Mouse (Mus musculus) CH12.LX (cell line): ENCODE results near the gene Fgfr2. TPM values are rescaled to one million over a fixed set of nuclear protein-coding genes. Genes with fewer than 3 reads are reported as not detected.

Source experiments
- DNase-seq: peaks from one replicate; pipeline ENCODE4 v3.0.0-alpha.2; 2013; ENCODE audit errors: extremely low read depth
- H3K27ac ChIP-seq: 2 replicates; pipeline ENCODE4 v1.5.1; 2012; ENCODE audit warnings: low read depth, mild to moderate bottlenecking, control low read depth, moderate library complexity; ENCODE audit not compliant: insufficient read depth
- H3K27me3 ChIP-seq: replicated peaks from 2 replicates; pipeline ENCODE3; 2012; ENCODE audit warnings: inconsistent platforms
- H3K36me3 ChIP-seq, 2 experiments: replicated peaks in 1 of 2; 2 replicates each; pipeline versions ENCODE3 to v1.6.1; 2012; ENCODE audit warnings: inconsistent platforms in 1 of 2, low read length in 1 of 2, mild to moderate bottlenecking in 1 of 2, mixed read lengths in 1 of 2, moderate library complexity in 1 of 2; ENCODE audit not compliant: control insufficient read depth in 1 of 2, insufficient read depth in 1 of 2
- H3K4me1 ChIP-seq, 2 experiments: 2 replicates each; pipeline ENCODE4 v1.6.1; 2012; ENCODE audit warnings: inconsistent platforms in 1 of 2, moderate library complexity in 1 of 2; ENCODE audit not compliant: insufficient read depth in 2 of 2, control insufficient read depth in 1 of 2
- H3K4me2 ChIP-seq: 2 replicates; pipeline ENCODE4 v1.6.1; 2012; ENCODE audit warnings: low read depth, mild to moderate bottlenecking, control low read depth; ENCODE audit not compliant: poor library complexity, insufficient read depth, severe bottlenecking
- H3K4me3 ChIP-seq, 3 experiments: fragments of 150-350 bp in 1 of 3; sonication (generic) in 1 of 3; replicated peaks in 1 of 3; 2 replicates each; pipeline versions ENCODE3 to v1.5.1; 2011 to 2012; ENCODE audit warnings: low read depth in 2 of 3, low read length in 2 of 3, mild to moderate bottlenecking in 2 of 3, moderate library complexity in 2 of 3, control low read depth in 1 of 3, improper control_type of control experiment in 1 of 3, inconsistent platforms in 1 of 3, mixed read lengths in 1 of 3; ENCODE audit not compliant: poor library complexity in 1 of 3
- H3K79me2 ChIP-seq: replicated peaks from 2 replicates; pipeline ENCODE4 v1.6.1; 2012; ENCODE audit warnings: mild to moderate bottlenecking, moderate library complexity; ENCODE audit not compliant: control insufficient read depth, poor library complexity, insufficient read depth, severe bottlenecking; ENCODE audit errors: extremely low read depth
- H3K9ac ChIP-seq: 2 replicates; pipeline ENCODE4 v1.6.1; 2012; ENCODE audit warnings: low read depth, mild to moderate bottlenecking, control low read depth, moderate library complexity; ENCODE audit not compliant: insufficient read depth
- H3K9me3 ChIP-seq: replicated peaks from 2 replicates; pipeline ENCODE3; 2012; ENCODE audit warnings: low read length, inconsistent platforms, mixed read lengths
- BHLHE40 ChIP-seq: IDR thresholded peaks from 2 replicates; pipeline ENCODE4 v1.6.1; 2011; ENCODE audit warnings: mild to moderate bottlenecking, low read depth, low read length, improper control_type of control experiment
- CHD1 ChIP-seq: IDR thresholded peaks from 2 replicates; pipeline ENCODE4 v1.6.1; 2012; ENCODE audit warnings: low read depth, low read length, improper control_type of control experiment, inconsistent platforms
- CHD2 ChIP-seq: IDR thresholded peaks from 2 replicates; pipeline ENCODE4 v1.6.1; 2011; ENCODE audit warnings: low read length, improper control_type of control experiment
- CTCF ChIP-seq, 2 experiments: IDR thresholded peaks in 1 of 2; conservative IDR thresholded peaks in 1 of 2; 2 replicates each; pipeline ENCODE4 v1.5.1; 2011 to 2012; ENCODE audit warnings: low read depth in 2 of 2, low read length in 2 of 2, improper control_type of control experiment in 1 of 2, inconsistent platforms in 1 of 2, mild to moderate bottlenecking in 1 of 2, moderate library complexity in 1 of 2
- E2F4 ChIP-seq: IDR thresholded peaks from 2 replicates; pipeline ENCODE4 v1.6.1; 2011; ENCODE audit warnings: low read depth, low read length, improper control_type of control experiment; ENCODE audit not compliant: insufficient replicate concordance
- ELF1 ChIP-seq: IDR thresholded peaks from 2 replicates; pipeline ENCODE4 v1.6.1; 2014; ENCODE audit warnings: low read depth, mild to moderate bottlenecking, inconsistent platforms, low read length, improper control_type of control experiment
- EP300 ChIP-seq: IDR thresholded peaks from 2 replicates; pipeline ENCODE4 v1.6.1; 2011; ENCODE audit warnings: low read length, improper control_type of control experiment
- ETS1 ChIP-seq: conservative IDR thresholded peaks from 2 replicates; pipeline ENCODE4 v1.6.1; 2012; ENCODE audit warnings: low read depth, mild to moderate bottlenecking, inconsistent platforms, low read length, improper control_type of control experiment, moderate library complexity
- GABPA ChIP-seq: IDR thresholded peaks from 2 replicates; pipeline ENCODE4 v1.6.1; 2012; ENCODE audit warnings: low read depth, low read length, improper control_type of control experiment, inconsistent platforms; ENCODE audit not compliant: insufficient replicate concordance
- HCFC1 ChIP-seq: IDR thresholded peaks from 2 replicates; pipeline ENCODE4 v1.6.1; 2012; ENCODE audit warnings: low read depth, mild to moderate bottlenecking, inconsistent platforms, low read length, improper control_type of control experiment
- IRF4 ChIP-seq: IDR thresholded peaks from 2 replicates; pipeline ENCODE4 v1.6.1; 2014; ENCODE audit warnings: low read depth, mild to moderate bottlenecking, inconsistent platforms, low read length, improper control_type of control experiment
- JUND ChIP-seq: conservative IDR thresholded peaks from 2 replicates; pipeline ENCODE4 v1.6.1; 2011; ENCODE audit warnings: low read depth, low read length, improper control_type of control experiment
- KAT2A ChIP-seq: IDR thresholded peaks from 2 replicates; pipeline ENCODE4 v1.6.1; 2012; ENCODE audit warnings: low read length, improper control_type of control experiment, inconsistent platforms; ENCODE audit not compliant: insufficient replicate concordance
- MAFK ChIP-seq: IDR thresholded peaks from 2 replicates; pipeline ENCODE4 v1.6.1; 2011; ENCODE audit warnings: low read length, improper control_type of control experiment; ENCODE audit not compliant: insufficient replicate concordance
- MAX ChIP-seq: IDR thresholded peaks from 2 replicates; pipeline ENCODE4 v1.6.1; 2011; ENCODE audit warnings: low read length, improper control_type of control experiment
- MEF2A ChIP-seq: IDR thresholded peaks from 2 replicates; pipeline ENCODE4 v1.6.1; 2014; ENCODE audit warnings: low read depth, mild to moderate bottlenecking, inconsistent platforms, low read length, improper control_type of control experiment, borderline replicate concordance
- MYC ChIP-seq: IDR thresholded peaks from 2 replicates; pipeline ENCODE4 v1.6.1; 2011; ENCODE audit warnings: low read depth, mild to moderate bottlenecking, improper control_type of control experiment, low read length
- NRF1 ChIP-seq: IDR thresholded peaks from 2 replicates; pipeline ENCODE4 v1.6.1; 2014; ENCODE audit warnings: low read depth, mild to moderate bottlenecking, inconsistent platforms, low read length, improper control_type of control experiment, moderate library complexity
- PAX5 ChIP-seq: IDR thresholded peaks from 2 replicates; pipeline ENCODE4 v1.6.1; 2012; ENCODE audit warnings: low read length, inconsistent platforms, mixed read lengths
- POLR2A ChIP-seq: IDR thresholded peaks from 2 replicates; pipeline ENCODE4 v1.6.1; 2011; ENCODE audit warnings: low read depth, mild to moderate bottlenecking, improper control_type of control experiment, low read length
- POLR2AphosphoS2 ChIP-seq: IDR thresholded peaks from 2 replicates; pipeline ENCODE4 v1.6.1; 2011; ENCODE audit warnings: low read depth, low read length, improper control_type of control experiment
- RAD21 ChIP-seq: IDR thresholded peaks from 2 replicates; pipeline ENCODE4 v1.6.1; 2011; ENCODE audit warnings: low read depth, mild to moderate bottlenecking, low read length, improper control_type of control experiment, moderate library complexity
- SIN3A ChIP-seq: IDR thresholded peaks from 2 replicates; pipeline ENCODE4 v1.6.1; 2012; ENCODE audit warnings: low read length, improper control_type of control experiment, inconsistent platforms
- SMC3 ChIP-seq: IDR thresholded peaks from 2 replicates; pipeline ENCODE4 v1.6.1; 2011; ENCODE audit warnings: low read depth, low read length, improper control_type of control experiment
- TCF12 ChIP-seq: IDR thresholded peaks from 2 replicates; pipeline ENCODE4 v1.6.1; 2014; ENCODE audit warnings: low read depth, mild to moderate bottlenecking, inconsistent platforms, low read length, improper control_type of control experiment
- UBTF ChIP-seq: IDR thresholded peaks from 2 replicates; pipeline ENCODE4 v1.6.1; 2012; ENCODE audit warnings: low read depth, mild to moderate bottlenecking, inconsistent platforms, low read length, improper control_type of control experiment, moderate library complexity
- USF1 ChIP-seq: IDR thresholded peaks from 2 replicates; pipeline ENCODE4 v1.6.1; 2014; ENCODE audit warnings: low read depth, mild to moderate bottlenecking, inconsistent platforms, low read length, improper control_type of control experiment
- USF2 ChIP-seq: conservative IDR thresholded peaks from 2 replicates; pipeline ENCODE4 v1.6.1; 2011; ENCODE audit warnings: low read depth, low read length, improper control_type of control experiment
- ZC3H11A ChIP-seq: IDR thresholded peaks from 2 replicates; pipeline ENCODE4 v1.6.1; 2012; ENCODE audit warnings: low read depth, mild to moderate bottlenecking, inconsistent platforms, low read length, improper control_type of control experiment
- ZKSCAN1 ChIP-seq: IDR thresholded peaks from 2 replicates; pipeline ENCODE4 v1.6.1; 2012; ENCODE audit warnings: low read depth, inconsistent platforms, low read length, improper control_type of control experiment, borderline replicate concordance
- ZMIZ1 ChIP-seq: IDR thresholded peaks from 2 replicates; pipeline ENCODE4 v1.6.1; 2012; ENCODE audit warnings: low read depth, mild to moderate bottlenecking, inconsistent platforms, low read length, improper control_type of control experiment
- dilution Hi-C: fragments of 300-500 bp; cut with MboI; formaldehyde crosslinking; loops from 2 replicates; pipeline ENCODE4 v1.14.3; 2020; ENCODE audit warnings: low sequenced_read_pairs; ENCODE audit not compliant: extremely low pct_unique_long_range_greater_than_20kb, extremely low pct_ligation_motif_present
- in situ Hi-C: fragments of 300-500 bp; cut with MboI; formaldehyde crosslinking; loops from 3 replicates; pipeline ENCODE4 v1.14.3; 2019; ENCODE audit warnings: low sequenced_read_pairs, low pct_ligation_motif_present, low pct_unique_long_range_greater_than_20kb, mixed read lengths
- polyA plus RNA-seq: library from polyadenylated mRNA; unstranded; fragments of >175 nt; gene quantifications from 2 replicates; pipeline ENCODE4 v1.2.1, GENCODE M21; 2012; ENCODE audit warnings: low read depth; ENCODE audit not compliant: insufficient read length
- total RNA-seq, 2 experiments: library from RNA; depleted of rRNA; stranded (reverse); fragments of 300-350 nt in 1 of 2; fragments of >200 nt in 1 of 2; gene quantifications; 2 replicates each; pipeline ENCODE4 v1.2.3; 2012 to 2014

Gene Fgfr2
- total and polyA plus RNA-seq, 3 experiments: not detected

DNA sequence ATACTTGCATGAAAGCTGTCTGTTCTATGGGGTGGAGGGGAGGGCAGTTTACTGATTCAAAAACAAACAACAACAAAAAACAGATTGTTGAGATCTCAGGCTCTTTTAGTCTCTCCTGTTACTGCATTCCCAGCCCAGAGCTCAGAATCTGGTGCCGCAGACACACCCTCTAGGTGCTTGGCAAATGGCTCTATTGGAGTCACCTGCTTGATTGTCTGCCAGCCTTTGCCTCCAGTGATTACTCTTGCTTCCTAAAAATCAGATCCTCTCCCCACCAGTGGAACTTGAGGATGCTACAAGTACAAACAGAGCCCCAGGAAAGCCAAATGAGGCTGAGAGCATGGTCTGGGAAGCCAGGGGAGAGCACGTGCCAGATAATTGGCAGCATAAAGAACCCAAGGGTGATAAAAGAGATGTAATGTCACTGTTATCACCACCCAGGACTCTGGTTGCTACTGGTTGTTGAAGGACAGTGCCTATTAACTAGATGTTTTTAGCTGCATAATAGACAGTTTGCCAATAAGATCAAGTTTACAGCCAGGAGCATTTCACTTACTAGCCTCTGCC lies 801.7 kb downstream of the Fgfr2 start:
- no peak overlapping the region for H3K9ac ChIP-seq
- H3K4me2 ChIP-seq: no peak overlapping the region
- no peak overlapping the region for H3K27ac ChIP-seq
- in situ Hi-C loops (no loop called here), dilution Hi-C loops (no loop called here)
- H3K4me1 ChIP-seq: peaks cover 9 to 24% of the 10 kb centered on the region in 2 experiments; a peak in 3 of 4 replicates
- H3K36me3 ChIP-seq: no peaks in the 10 kb centered on the region
- TF ChIP-seq SIN3A (no peak), TCF12 (no peak), SMC3 (no peak), MYC (no peak), MAFK (no peak), BHLHE40 (no peak), GABPA (no peak), KAT2A (no peak), ZMIZ1 (no peak), EP300 (no peak), NRF1 (no peak), USF1 (no peak), CTCF (conservative IDR thresholded peaks at IDR 0.05 in 1 of 2, IDR thresholded peaks at IDR 0.05 in 1 of 2; ENCODE audit: low read depth in 2 of 2, low read length in 2 of 2) (no peak), USF2 (no peak), MAX (no peak), IRF4 (no peak)
- no peaks in the 10 kb centered on the region for H3K79me2 ChIP-seq
- H3K4me3 ChIP-seq: no peak overlapping the region
- DNase-seq: no peak
- no peaks in the 10 kb centered on the region for H3K9me3 ChIP-seq
- H3K27me3 ChIP-seq: peaks cover 15% of the 10 kb centered on the region

DNA sequence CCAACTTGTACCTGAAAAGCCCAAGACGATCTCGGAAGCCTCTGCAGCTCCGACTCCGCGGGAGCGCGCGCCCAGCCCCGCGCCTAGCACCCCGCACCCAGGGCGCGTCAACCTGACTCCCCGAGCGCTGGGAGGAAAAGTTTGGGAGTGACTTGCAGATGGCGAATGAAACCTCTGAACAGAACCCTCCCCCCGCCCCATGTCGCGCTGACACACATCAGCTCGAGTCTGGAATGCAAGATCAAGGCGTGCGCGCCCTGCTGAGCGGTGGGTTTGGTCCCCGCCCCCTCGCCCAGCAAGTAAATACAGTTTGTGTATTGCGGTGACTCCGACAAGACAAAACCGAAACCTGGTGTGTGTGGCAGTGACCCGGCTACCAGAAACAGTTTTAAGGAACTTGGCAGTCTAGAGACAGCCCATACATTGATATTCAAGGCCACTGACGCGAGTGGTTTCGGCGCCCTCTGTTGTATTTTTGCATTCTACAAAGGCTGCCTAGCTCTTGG lies 806.1 kb downstream of the Fgfr2 start, which contains the start of gene Chst15:
Chst15 (minus strand) TSS at position 193 of the 506 bp plus-strand sequence.
- in situ Hi-C loops: no loop called here
- peak within 1 kb of the TSS; percentile 46; the same call in 1 of the 2 replicates for H3K9ac ChIP-seq
- peak within 1 kb of the TSS; percentile 23 for H3K27ac ChIP-seq
- TF ChIP-seq UBTF: no peak
- 0 out of 2 replicates have a peak, but pooled peaks have one; percentile 13 for TF ChIP-seq MEF2A
- 0 out of 2 replicates have a peak, but pooled peaks have one; percentile 21 for TF ChIP-seq CHD2
- TF ChIP-seq ETS1: peak; percentile 14; the same call in 1 of the 2 replicates
- TF ChIP-seq MYC: no peak
- TF ChIP-seq RAD21: peak; percentile 38
- no peak for TF ChIP-seq JUND
- TF ChIP-seq POLR2A: no peak
- TF ChIP-seq POLR2AphosphoS2: no peak
- no peak for TF ChIP-seq KAT2A
- no peak for TF ChIP-seq EP300
- TF ChIP-seq ZKSCAN1: no peak
- no peak for TF ChIP-seq CHD1
- TF ChIP-seq USF1: no peak
- no peak for TF ChIP-seq ZMIZ1
- TF ChIP-seq E2F4: no peak
- peak; percentile 57; the same call in 1 of the 2 replicates for TF ChIP-seq SIN3A
- peak; percentile 28; the same call in 1 of the 2 replicates for TF ChIP-seq TCF12
- TF ChIP-seq GABPA: no peak
- no peak for TF ChIP-seq ELF1
- no peak for TF ChIP-seq PAX5
- no peak for TF ChIP-seq HCFC1
- no peak for TF ChIP-seq ZC3H11A
- TF ChIP-seq USF2: no peak
- peak; percentile 29; the same call in 1 of the 2 replicates for TF ChIP-seq SMC3
- no peak for TF ChIP-seq MAX

More for the DNA sequence above, 806.1 kb downstream of the Fgfr2 start, which contains the start of gene Chst15:
- peak within 1 kb of the TSS; percentile 57 for H3K4me2 ChIP-seq
- peaks cover 0 to 18% of the 10 kb centered on the region in 2 experiments; a peak in 2 of 4 replicates for H3K4me1 ChIP-seq
- H3K79me2 ChIP-seq: no peaks in the 10 kb centered on the region
- dilution Hi-C loops: no loop called here
- peak; percentile 72 for DNase-seq
- no peaks in the 10 kb centered on the region for H3K36me3 ChIP-seq
- H3K27me3 ChIP-seq: peaks cover 54% of the 10 kb centered on the region
- peak within 1 kb of the TSS; percentile 46 to 68 (median 57) for H3K4me3 ChIP-seq
- no peaks in the 10 kb centered on the region for H3K9me3 ChIP-seq
